Mouse (Mus musculus) layer of hippocampus, adult 2 months (tissue): Measurements from ENCODE around the gene Tbc1d1. TPM values are rescaled to one million over a fixed set of nuclear protein-coding genes. Genes with fewer than 3 reads are reported as not detected.
"Not testable (repeated sequence)": the region's sequence is repeated elsewhere in the genome, so short reads cannot be mapped to it uniquely, and the experiment has no call there.

Experiments used
- DNase-seq, 2 experiments: peaks; one replicate each; pipeline ENCODE4 v3.0.0; 2022; ENCODE audit warnings: low spot score in 2 of 2
- H3K27ac ChIP-seq: fragments of 200-600 bp; 2 replicates; pipeline ENCODE4 v1.8.1; 2022
- H3K4me3 ChIP-seq: fragments of 200-600 bp; 2 replicates; pipeline ENCODE4 v1.8.1; 2022; ENCODE audit warnings: mild to moderate bottlenecking
- CTCF ChIP-seq: fragments of 200-600 bp; conservative IDR thresholded peaks from 2 replicates; pipeline ENCODE4 v1.8.1; 2022; ENCODE audit warnings: antibody characterized with exemption, mild to moderate bottlenecking, moderate library complexity
- total RNA-seq, 2 experiments: library from RNA; stranded (reverse); gene quantifications; 2 replicates each; pipeline ENCODE4 v1.2.3; 2021

Tbc1d1 gene
- total RNA-seq, 2 experiments from 2014 or later: 26.6 to 33.2 TPM

DNA sequence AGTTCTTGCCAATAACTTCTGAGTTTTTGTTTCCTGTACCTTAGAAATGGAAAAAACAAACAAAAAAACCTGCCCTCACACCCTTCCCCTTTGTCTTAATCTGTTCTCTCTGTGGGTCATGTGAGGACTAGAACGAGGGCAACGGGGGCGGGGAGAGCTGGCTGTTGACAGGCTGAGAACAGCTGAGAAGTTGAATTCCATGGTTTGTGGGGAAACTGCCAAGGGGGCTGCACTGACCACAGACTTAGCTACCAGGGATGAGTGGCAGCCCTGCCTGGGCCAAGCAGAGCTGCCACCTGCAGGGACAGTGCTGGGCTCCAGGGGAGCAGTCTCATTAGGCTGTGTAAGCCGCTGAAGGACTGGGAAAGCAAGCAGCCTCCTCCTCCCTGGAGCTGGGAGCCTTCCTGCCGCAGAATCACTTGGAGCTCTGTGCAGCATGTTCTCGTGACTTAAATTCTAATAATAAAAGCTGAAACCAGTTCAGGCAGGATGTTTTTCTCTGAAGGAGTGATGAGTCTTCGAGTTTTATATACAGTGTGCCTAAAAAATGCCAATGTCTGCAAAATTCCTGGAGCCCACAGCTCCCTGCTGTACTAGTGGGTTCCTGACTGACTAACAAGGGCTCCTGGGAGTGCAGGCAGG is 180.8 kb downstream of the Tbc1d1 start:
- peak; percentile 55 to 83 for DNase-seq
- peak; percentile 66 for TF ChIP-seq CTCF
- Histone ChIP-seq H3K27ac (peak overlapping the region; percentile 93), H3K4me3 (no peak overlapping the region)

DNA sequence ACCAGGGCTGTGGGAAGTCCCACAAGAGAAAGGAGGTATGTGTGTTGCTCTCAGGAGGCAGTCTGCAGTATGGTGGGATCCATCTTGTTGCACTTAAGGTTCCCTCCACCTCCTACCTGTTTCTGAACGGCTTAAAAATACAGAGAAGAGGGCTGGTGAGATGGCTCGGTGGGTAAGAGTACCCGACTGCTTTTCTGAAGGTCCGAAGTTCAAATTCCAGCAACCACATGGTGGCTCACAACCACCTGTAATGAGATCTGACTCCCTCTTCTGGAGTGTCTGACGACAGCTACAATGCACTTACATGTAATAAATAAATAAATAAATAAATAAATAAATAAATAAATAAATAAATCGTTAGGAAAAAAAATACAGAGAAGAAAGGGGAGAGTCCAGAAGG is 182.7 kb downstream of the Tbc1d1 start:
- not testable (repeated sequence) for DNase-seq, H3K27ac ChIP-seq, H3K4me3 ChIP-seq

- H3K27ac ChIP-seq: peak overlapping the region; percentile 43
Observed at GRCm38 (mm10) chr5:64340366-64340765, 184.3 kb downstream of the Tbc1d1 start.

DNA sequence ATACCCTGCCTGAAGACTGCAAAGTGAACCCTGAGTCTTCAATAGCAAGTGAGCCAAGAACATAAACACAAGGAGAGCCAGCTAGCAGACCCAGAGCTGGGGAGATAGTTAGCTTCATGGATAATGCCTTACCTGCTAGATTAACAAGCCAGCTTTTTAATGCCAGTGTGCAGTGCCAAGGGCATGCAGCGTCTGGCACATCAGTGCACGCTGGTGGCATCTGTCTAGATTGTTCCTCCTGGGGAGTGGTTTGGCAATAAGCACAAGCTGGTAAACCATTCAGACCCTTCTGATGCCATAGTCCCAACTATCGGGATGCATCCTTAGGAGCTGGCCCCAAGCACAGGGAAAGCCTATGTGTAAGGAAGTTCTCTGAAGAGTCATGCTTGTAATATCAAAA is 185.6 kb downstream of the Tbc1d1 start:
- Histone ChIP-seq H3K4me3 (no peak overlapping the region), H3K27ac (peak overlapping the region; percentile 57)
- no peak for TF ChIP-seq CTCF
- DNase-seq: no peak

More at GRCm38 (mm10) chr5:64340366-64340765, 184.3 kb downstream of the Tbc1d1 start:
- DNase-seq: no peak
- no peak for TF ChIP-seq CTCF
- H3K4me3 ChIP-seq: no peak overlapping the region

GRCm38 (mm10) chr5:64342138-64342537 is 186.0 kb downstream of the Tbc1d1 start:
- Histone ChIP-seq H3K27ac (peak overlapping the region; percentile 57; the same call in 1 of the 2 replicates), H3K4me3 (no peak overlapping the region)
- DNase-seq: no peak
- no peak for TF ChIP-seq CTCF

GRCm38 (mm10) chr5:64343972-64344700 is 188.0 kb downstream of the Tbc1d1 start:
- no peak overlapping the region for H3K4me3 ChIP-seq
- H3K27ac ChIP-seq: peak overlapping the region; percentile 43; the same call in 1 of the 2 replicates
- no peak for DNase-seq
- TF ChIP-seq CTCF: peak; percentile 57

DNA sequence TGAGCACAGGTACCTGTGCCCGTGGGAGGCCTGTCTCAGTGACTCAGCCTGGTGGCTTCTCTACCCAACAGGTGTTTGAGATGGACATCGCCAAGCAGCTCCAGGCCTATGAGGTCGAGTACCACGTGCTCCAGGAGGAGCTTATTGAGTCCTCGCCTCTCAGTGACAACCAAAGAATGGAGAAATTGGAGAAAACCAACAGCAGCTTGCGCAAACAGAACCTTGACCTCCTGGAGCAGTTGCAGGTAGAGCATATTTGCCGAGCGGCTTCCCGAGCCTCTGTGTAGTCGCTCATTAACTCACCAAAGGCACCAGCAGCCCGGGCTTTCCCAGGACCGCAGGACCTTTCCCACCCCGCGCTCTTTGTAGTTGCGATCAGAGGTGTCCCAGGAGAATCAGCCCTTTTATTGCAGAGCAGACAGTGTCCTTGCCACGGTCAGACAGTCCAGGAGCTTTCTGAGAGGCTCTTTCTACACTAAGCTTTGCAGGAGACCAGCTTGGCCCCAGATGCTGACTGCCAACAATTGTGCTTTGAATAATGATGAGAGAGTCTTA is 189.2 kb downstream of the Tbc1d1 start:
- no peak for DNase-seq
- H3K4me3 ChIP-seq: no peak overlapping the region
- no peak for TF ChIP-seq CTCF
- H3K27ac ChIP-seq: peak overlapping the region; percentile 43

DNA sequence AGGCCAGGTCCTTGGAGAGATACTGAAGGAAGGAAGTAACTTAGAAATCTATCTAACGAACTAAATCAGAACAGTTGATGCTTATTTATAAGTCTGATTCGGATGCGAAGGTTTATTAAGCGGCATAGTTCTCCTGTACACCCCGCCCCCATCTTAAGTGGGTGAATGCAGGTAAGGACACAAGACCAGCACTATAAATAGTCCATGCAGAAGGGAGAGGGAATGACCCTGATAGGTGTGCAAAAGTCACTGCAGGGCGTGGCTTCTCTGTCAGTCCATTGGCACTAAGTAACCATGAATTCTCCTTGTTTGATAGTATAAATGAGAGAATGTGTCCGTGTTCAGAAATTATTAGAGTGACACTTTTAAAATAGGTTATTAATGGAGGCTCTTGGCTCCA is 189.7 kb downstream of the Tbc1d1 start:
- no peak for DNase-seq
- no peak for TF ChIP-seq CTCF
- Histone ChIP-seq H3K4me3 (no peak overlapping the region), H3K27ac (peak overlapping the region; percentile 43; the same call in 1 of the 2 replicates)

DNA sequence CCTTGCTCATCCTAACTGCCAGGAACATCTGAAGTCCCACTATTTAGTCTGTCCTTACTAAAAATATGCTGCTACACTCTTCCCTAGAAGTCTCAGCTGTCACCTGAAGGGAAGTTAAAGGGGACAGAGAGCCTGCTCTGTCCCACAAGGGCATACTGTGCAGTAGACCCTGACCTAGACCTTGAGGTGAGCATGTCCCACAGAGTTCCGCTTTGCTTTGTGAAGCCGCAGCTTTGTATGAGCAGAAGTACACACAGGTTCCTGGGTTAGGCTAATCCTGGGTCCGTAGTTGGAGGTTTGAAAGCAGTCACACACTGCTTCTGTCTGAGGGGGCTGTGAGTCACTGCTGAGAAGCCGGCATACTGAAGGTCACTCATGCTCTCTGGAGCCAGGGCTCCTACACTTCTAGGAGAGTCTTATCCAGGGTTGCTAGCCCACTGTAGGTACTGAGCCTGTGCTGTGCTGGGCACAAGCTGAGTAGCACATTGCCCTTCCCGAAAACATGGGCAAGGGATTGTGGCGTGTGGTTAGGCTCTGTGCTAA is 190.3 kb downstream of the Tbc1d1 start:
- DNase-seq: no peak
- TF ChIP-seq CTCF: no peak
- H3K27ac ChIP-seq: no peak overlapping the region
- no peak overlapping the region for H3K4me3 ChIP-seq

DNA sequence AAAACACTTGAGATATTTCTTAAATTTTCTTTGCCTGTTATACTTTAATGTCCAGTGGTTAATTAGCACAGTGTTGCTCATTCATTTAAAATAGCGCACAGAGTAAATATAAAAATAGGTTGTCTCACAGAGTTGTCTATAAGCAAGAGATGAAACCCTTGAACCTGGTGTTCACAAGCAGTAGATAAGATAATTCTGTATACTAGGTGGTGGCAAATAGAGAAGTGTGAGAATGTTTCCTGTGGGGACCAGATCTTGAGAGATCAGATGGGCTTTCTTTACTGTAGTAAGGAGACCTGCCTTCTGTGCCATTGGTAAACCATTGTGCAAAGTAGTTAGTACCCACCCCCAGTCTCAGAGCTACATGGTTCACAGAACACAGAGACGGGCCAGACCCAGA is 192.1 kb downstream of the Tbc1d1 start:
- Histone ChIP-seq H3K4me3 (no peak overlapping the region), H3K27ac (no peak overlapping the region)
- no peak for DNase-seq
- TF ChIP-seq CTCF: no peak

GRCm38 (mm10) chr5:64348780-64349179 is 192.7 kb downstream of the Tbc1d1 start:
- Histone ChIP-seq H3K27ac (0 out of 2 replicates have a peak overlapping the region, but pooled peaks have one; percentile 5), H3K4me3 (no peak overlapping the region)
- DNase-seq: no peak
- TF ChIP-seq CTCF: no peak

DNA sequence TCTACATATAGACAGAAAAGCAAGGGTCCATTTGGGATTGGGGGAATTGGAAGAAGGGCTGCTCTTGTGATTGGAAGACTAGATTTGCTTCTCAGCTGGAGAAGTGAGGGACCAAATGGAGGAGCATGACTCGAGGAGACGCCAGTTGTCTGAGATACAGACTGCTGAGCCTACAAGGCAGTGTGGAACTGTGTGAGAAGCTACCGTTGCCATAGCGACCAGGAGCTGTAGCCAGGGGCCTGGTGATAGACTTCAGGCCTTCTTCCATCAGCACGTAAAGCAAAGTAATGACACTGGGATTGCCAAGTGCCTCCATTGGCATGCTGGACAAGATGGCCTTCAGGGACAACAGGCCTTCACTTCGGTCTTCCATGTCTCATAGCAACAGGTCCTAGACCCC is 195.9 kb downstream of the Tbc1d1 start:
- no peak for TF ChIP-seq CTCF
- DNase-seq: no peak
- H3K27ac ChIP-seq: no peak overlapping the region
- H3K4me3 ChIP-seq: no peak overlapping the region
